Mouse (Mus musculus): ENCODE measurements around the gene Poc1a.

- TF ChIP-seq CTCF (IDR thresholded peaks at IDR 0.05; ENCODE audit: low read depth, low read length) = no peak
- no peak for TF ChIP-seq POLR2A (IDR thresholded peaks at IDR 0.05; ENCODE audit: insufficient read depth, low read length)
Measured at GRCm38 (mm10) chr9:106398667-106399311, 117.9 kb downstream of the Poc1a start.
